Mouse (Mus musculus): ENCODE measurements around the gene Uqcc1.

DNA sequence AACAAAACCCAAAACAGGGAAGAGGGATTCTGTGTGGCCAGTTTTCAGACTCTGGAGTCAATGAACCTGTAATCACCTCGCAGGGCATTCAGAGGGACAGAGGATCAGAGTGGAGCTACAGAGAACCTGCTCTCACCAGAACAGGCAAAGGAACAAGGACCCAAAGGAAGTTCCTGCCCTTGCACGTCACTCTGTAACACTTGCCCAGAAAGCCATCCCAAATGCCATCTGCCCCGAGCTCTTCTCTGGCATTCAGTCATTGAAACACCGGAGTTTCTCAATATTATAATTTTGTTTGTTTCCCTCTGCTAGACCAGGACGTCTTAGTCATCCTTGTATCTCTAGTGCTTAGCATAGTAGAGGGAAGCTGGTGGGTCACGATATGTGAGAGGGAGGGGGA, 56.5 kb downstream of the Uqcc1 start:
- no peak for TF ChIP-seq CTCF (IDR thresholded peaks at IDR 0.05; ENCODE audit: insufficient read depth, low read depth, low read length)
- no peak for TF ChIP-seq POLR2A (IDR thresholded peaks at IDR 0.05; ENCODE audit: insufficient read depth, low read depth, low read length)
